Mouse (Mus musculus) myocyte (in vitro differentiated cells): ENCODE results near the gene Ndufs2. TPM values are rescaled to one million over a fixed set of nuclear protein-coding genes. Genes with fewer than 3 reads are reported as not detected.

ENCODE experiments used
- H3K27me3 ChIP-seq: one replicate; pipeline ENCODE4 v1.6.1; 2011; ENCODE audit not compliant: control insufficient read depth, insufficient read depth, insufficient read length
- H3K36me3 ChIP-seq: one replicate; pipeline ENCODE4 v1.6.1; 2011; ENCODE audit not compliant: control insufficient read depth, insufficient read depth
- H3K4me2 ChIP-seq: one replicate; pipeline ENCODE4 v1.6.1; 2011; ENCODE audit warnings: low read depth, control low read depth
- H3K4me3 ChIP-seq: one replicate; pipeline ENCODE4 v1.5.1; 2011; ENCODE audit warnings: mild to moderate bottlenecking, control low read depth, moderate library complexity
- H3K79me2 ChIP-seq: one replicate; pipeline ENCODE4 v1.6.1; 2011; ENCODE audit not compliant: control insufficient read depth, insufficient read depth
- H3ac ChIP-seq: one replicate; pipeline ENCODE4 v1.6.1; 2011; ENCODE audit not compliant: control insufficient read depth, insufficient read length
- CEBPB ChIP-seq: IDR thresholded peaks from 2 replicates; pipeline ENCODE4 v1.6.1; 2011; ENCODE audit warnings: mild to moderate bottlenecking, moderate library complexity; ENCODE audit not compliant: poor library complexity, insufficient read depth, severe bottlenecking
- E2F4 ChIP-seq: IDR thresholded peaks from one replicate; pipeline ENCODE4 v1.6.1; 2011; ENCODE audit warnings: mild to moderate bottlenecking, control low read depth, moderate library complexity; ENCODE audit not compliant: insufficient read depth
- MAX ChIP-seq: IDR thresholded peaks from one replicate; pipeline ENCODE4 v1.6.1; 2011; ENCODE audit warnings: low read depth, mild to moderate bottlenecking, control low read depth
- MYOD1 ChIP-seq, 3 experiments: IDR thresholded peaks; one replicate each; pipeline ENCODE4 v1.6.1; 2011; ENCODE audit warnings: control low read depth in 2 of 3, low read depth in 2 of 3, mild to moderate bottlenecking in 2 of 3, moderate library complexity in 1 of 3; ENCODE audit not compliant: insufficient read length in 2 of 3, control insufficient read depth in 1 of 3
- MYOG ChIP-seq, 3 experiments: IDR thresholded peaks; one replicate each; pipeline ENCODE4 v1.6.1; 2011; ENCODE audit warnings: control low read depth in 2 of 3, low read depth in 2 of 3, mild to moderate bottlenecking in 2 of 3; ENCODE audit not compliant: insufficient read length in 2 of 3, control insufficient read depth in 1 of 3, insufficient read depth in 1 of 3
- POLR2A ChIP-seq: IDR thresholded peaks from one replicate; pipeline ENCODE4 v1.6.1; 2011; ENCODE audit warnings: low read depth, mild to moderate bottlenecking, control low read depth, moderate library complexity; ENCODE audit not compliant: insufficient read length
- POLR2AphosphoS2 ChIP-seq: IDR thresholded peaks from one replicate; pipeline ENCODE4 v1.6.1; 2011; ENCODE audit warnings: low read depth, control low read depth; ENCODE audit not compliant: insufficient read length
- REST ChIP-seq: IDR thresholded peaks from one replicate; pipeline ENCODE4 v1.6.1; 2011; ENCODE audit warnings: mild to moderate bottlenecking, control low read depth, moderate library complexity; ENCODE audit not compliant: insufficient read depth, insufficient read length
- SRF ChIP-seq: IDR thresholded peaks from one replicate; pipeline ENCODE4 v1.6.1; 2011; ENCODE audit warnings: low read depth; ENCODE audit not compliant: control insufficient read depth, insufficient read length
- TCF12 ChIP-seq: IDR thresholded peaks from one replicate; pipeline ENCODE4 v1.6.1; 2011; ENCODE audit warnings: mild to moderate bottlenecking, control low read depth; ENCODE audit not compliant: poor library complexity, insufficient read depth, severe bottlenecking
- TCF3 ChIP-seq: IDR thresholded peaks from one replicate; pipeline ENCODE4 v1.6.1; 2011; ENCODE audit warnings: low read depth, control low read depth; ENCODE audit not compliant: insufficient read length
- USF1 ChIP-seq: IDR thresholded peaks from one replicate; pipeline ENCODE4 v1.6.1; 2011; ENCODE audit warnings: low read depth, mild to moderate bottlenecking, control low read depth, moderate library complexity
- polyA plus RNA-seq: library from polyadenylated mRNA; unstranded; fragments of >200 nt; fragmentation: generic; extraction: Trizol; gene quantifications from one replicate; pipeline ENCODE4 v1.2.1, GENCODE M21; 2012; ENCODE audit warnings: missing spikeins

The Ndufs2 gene
- polyA plus RNA-seq, result 409 TPM

- no peaks in the 10 kb centered on the region for H3K36me3 ChIP-seq
These were observed at the start of gene Ndufs2 for GRCm38 (mm10) chr1:171250680-171251593. Gene Ndufs2, minus strand, starts transcription at chr1:171251388.

GRCm38 (mm10) chr1:171298226-171298625 lies 47.0 kb upstream of the Ndufs2 start:
- TF ChIP-seq SRF, result no peak
- TF ChIP-seq MYOD1 (IDR thresholded peaks at IDR 0.05; ENCODE audit: control insufficient read depth in 1 of 3, insufficient read length in 2 of 3, low read depth in 2 of 3), result no peak
- TF ChIP-seq POLR2A, result no peak
- no peak for TF ChIP-seq MYOG (IDR thresholded peaks at IDR 0.05; ENCODE audit: control insufficient read depth in 1 of 3, insufficient read depth in 1 of 3, insufficient read length in 2 of 3, low read depth in 2 of 3)
- no peak for TF ChIP-seq USF1
- Histone ChIP-seq H3ac (no peak overlapping the region), H3K79me2 (peaks cover 11% of the 10 kb centered on the region), H3K36me3 (no peaks in the 10 kb centered on the region), H3K27me3 (no peaks in the 10 kb centered on the region), H3K4me3 (no peak overlapping the region), H3K4me2 (no peak overlapping the region)

More at GRCm38 (mm10) chr1:171250680-171251593, at the start of gene Ndufs2:
- no peak within 1 kb of the TSS for H3ac ChIP-seq
- peak within 1 kb of the TSS; percentile 51 for H3K4me3 ChIP-seq
- peak within 1 kb of the TSS; percentile 78 for H3K4me2 ChIP-seq
- no peaks in the 10 kb centered on the region for H3K27me3 ChIP-seq
- H3K79me2 ChIP-seq, result peaks cover 10% of the 10 kb centered on the region
- TF ChIP-seq MYOG (IDR thresholded peaks at IDR 0.05; ENCODE audit: control insufficient read depth in 1 of 3, insufficient read depth in 1 of 3, insufficient read length in 2 of 3, low read depth in 2 of 3) (peak in 1 of 3 experiments; percentile 37), SRF (no peak), POLR2A (peak; percentile 44)

GRCm38 (mm10) chr1:171295063-171295402 lies 43.8 kb upstream of the Ndufs2 start:
- TF ChIP-seq MYOD1 (IDR thresholded peaks at IDR 0.05; ENCODE audit: control insufficient read depth in 1 of 3, insufficient read length in 2 of 3, low read depth in 2 of 3) (no peak), TCF12 (no peak), MYOG (IDR thresholded peaks at IDR 0.05; ENCODE audit: control insufficient read depth in 1 of 3, insufficient read depth in 1 of 3, insufficient read length in 2 of 3, low read depth in 2 of 3) (no peak), POLR2AphosphoS2 (no peak), USF1 (no peak), TCF3 (no peak), E2F4 (no peak), MAX (no peak)
- Histone ChIP-seq H3ac (peak overlapping the region; percentile 66), H3K4me2 (peak overlapping the region; percentile 63), H3K27me3 (no peaks in the 10 kb centered on the region), H3K79me2 (peaks cover 35% of the 10 kb centered on the region), H3K4me3 (peak overlapping the region; percentile 88), H3K36me3 (no peaks in the 10 kb centered on the region)

- H3ac ChIP-seq, result peak within 1 kb of the TSS; percentile 66
- H3K36me3 ChIP-seq, result peaks cover 3% of the 10 kb centered on the region
- peaks cover 35% of the 10 kb centered on the region for H3K79me2 ChIP-seq
- no peaks in the 10 kb centered on the region for H3K27me3 ChIP-seq
- H3K4me3 ChIP-seq, result peak within 1 kb of the TSS; percentile 88
- peak within 1 kb of the TSS; percentile 94 for H3K4me2 ChIP-seq
- TF ChIP-seq MYOG (IDR thresholded peaks at IDR 0.05; ENCODE audit: control insufficient read depth in 1 of 3, insufficient read depth in 1 of 3, insufficient read length in 2 of 3, low read depth in 2 of 3) (no peak), SRF (no peak), MYOD1 (IDR thresholded peaks at IDR 0.05; ENCODE audit: control insufficient read depth in 1 of 3, insufficient read length in 2 of 3, low read depth in 2 of 3) (peak in 1 of 3 experiments; percentile 25), POLR2AphosphoS2 (peak; percentile 51), POLR2A (peak; percentile 60), MAX (no peak)
These were observed 43.3 kb upstream of the Ndufs2 start, which contains the start of gene Ufc1 for GRCm38 (mm10) chr1:171294298-171295062. Gene Ufc1, minus strand, starts transcription at chr1:171295024.

DNA sequence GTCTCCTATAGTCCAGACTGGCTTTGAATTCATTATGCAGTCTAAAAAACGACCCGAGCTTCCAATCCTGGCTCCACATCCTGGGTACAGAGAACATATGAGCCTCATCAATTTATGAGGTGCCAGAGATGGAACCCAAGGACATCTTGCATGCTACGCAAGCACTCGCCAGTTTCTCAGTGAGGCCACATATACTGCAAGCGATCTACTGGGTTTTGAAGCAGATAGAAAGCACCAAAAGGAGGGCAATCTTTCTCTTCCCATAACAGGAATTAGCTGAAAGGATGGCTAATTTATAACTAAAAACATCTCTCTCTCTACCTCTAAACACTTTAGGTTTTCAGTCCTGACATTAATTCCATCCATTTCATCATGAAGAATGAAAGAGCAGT lies 42.7 kb upstream of the Ndufs2 start:
- Histone ChIP-seq H3K4me2 (peak overlapping the region; percentile 94), H3K27me3 (no peaks in the 10 kb centered on the region), H3ac (peak overlapping the region; percentile 66), H3K79me2 (peaks cover 35% of the 10 kb centered on the region), H3K36me3 (peaks cover 3% of the 10 kb centered on the region), H3K4me3 (peak overlapping the region; percentile 88)
- TF ChIP-seq REST (no peak), MYOG (IDR thresholded peaks at IDR 0.05; ENCODE audit: control insufficient read depth in 1 of 3, insufficient read depth in 1 of 3, insufficient read length in 2 of 3, low read depth in 2 of 3) (no peak), USF1 (no peak), CEBPB (no peak), MYOD1 (IDR thresholded peaks at IDR 0.05; ENCODE audit: control insufficient read depth in 1 of 3, insufficient read length in 2 of 3, low read depth in 2 of 3) (no peak), SRF (no peak), POLR2A (no peak), POLR2AphosphoS2 (no peak), MAX (no peak), E2F4 (no peak), TCF12 (no peak), TCF3 (no peak)
